Mouse (Mus musculus) lung, postnatal 0 days (tissue): ENCODE data around the gene Sema7a. TPM values are rescaled to one million over a fixed set of nuclear protein-coding genes. Genes with fewer than 3 reads are reported as not detected.

ENCODE experiments used
- ATAC-seq: fragments of 200-750 bp; cut with Nextera tagmentation; 2 replicates; pipeline ENCODE4 v1.8.0; 2017; ENCODE audit warnings: moderate library complexity
- DNase-seq: peaks from one replicate; pipeline ENCODE4 v3.0.0-alpha.2; 2016; ENCODE audit warnings: low spot score
- H3K27ac ChIP-seq: fragments of 300-500 bp; sonication (generic); 2 replicates; pipeline ENCODE4 v1.5.1; 2014; ENCODE audit warnings: antibody characterized with exemption, mild to moderate bottlenecking, low read length, mixed read lengths
- H3K27me3 ChIP-seq: fragments of 300-500 bp; sonication (generic); replicated peaks from 2 replicates; pipeline ENCODE4 v1.6.1; 2014; ENCODE audit warnings: low read length, mixed read lengths; ENCODE audit not compliant: insufficient read depth
- H3K36me3 ChIP-seq: fragments of 300-500 bp; sonication (generic); 2 replicates; pipeline ENCODE4 v1.6.1; 2014; ENCODE audit warnings: low read length, mixed read lengths; ENCODE audit not compliant: insufficient read depth
- H3K4me1 ChIP-seq: fragments of 300-500 bp; sonication (generic); 2 replicates; pipeline ENCODE4 v1.6.1; 2014; ENCODE audit warnings: antibody characterized with exemption, low read depth, low read length, mixed read lengths; ENCODE audit not compliant: insufficient read depth
- H3K4me2 ChIP-seq: fragments of 300-500 bp; sonication (generic); replicated peaks from 2 replicates; pipeline ENCODE4 v1.6.1; 2014; ENCODE audit warnings: low read depth, mild to moderate bottlenecking, low read length, moderate library complexity, mixed read lengths
- H3K4me3 ChIP-seq: fragments of 300-500 bp; sonication (generic); 2 replicates; pipeline ENCODE4 v1.5.1; 2014; ENCODE audit warnings: low read depth, low read length
- H3K9ac ChIP-seq: fragments of 300-500 bp; sonication (generic); replicated peaks from 2 replicates; pipeline ENCODE4 v1.6.1; 2014; ENCODE audit warnings: low read depth, mild to moderate bottlenecking
- H3K9me3 ChIP-seq: fragments of 300-500 bp; sonication (generic); 2 replicates; pipeline ENCODE4 v1.6.1; 2016; ENCODE audit warnings: low read length, mixed read lengths
- CTCF ChIP-seq: IDR thresholded peaks from 2 replicates; pipeline ENCODE4 v1.5.1; 2016; ENCODE audit warnings: antibody characterized with exemption, mild to moderate bottlenecking
- EP300 ChIP-seq: IDR thresholded peaks from 2 replicates; pipeline ENCODE4 v1.6.1; 2016; ENCODE audit warnings: antibody characterized with exemption, mild to moderate bottlenecking, control low read depth
- WGBS: fragments of 180-500 bp; shearing (Covaris S2); extraction: QIAGEN DNeasy Blood & Tissue Kit; methylation state at CpG from one replicate; pipeline ENCODE4 v1.1.7; 2014; 5-methylcytosine and 5-hydroxymethylcytosine counted together
- polyA plus RNA-seq: library from polyadenylated mRNA; unstranded; fragments of >200 nt; fragmentation: Nextera tagmentation; extraction: Ambion mirVana; gene quantifications from 2 replicates; pipeline ENCODE4 v1.2.1, GENCODE M21; 2015

Gene Sema7a
- polyA plus RNA-seq, 1 experiment from 2014 or later: 8.4 TPM

DNA sequence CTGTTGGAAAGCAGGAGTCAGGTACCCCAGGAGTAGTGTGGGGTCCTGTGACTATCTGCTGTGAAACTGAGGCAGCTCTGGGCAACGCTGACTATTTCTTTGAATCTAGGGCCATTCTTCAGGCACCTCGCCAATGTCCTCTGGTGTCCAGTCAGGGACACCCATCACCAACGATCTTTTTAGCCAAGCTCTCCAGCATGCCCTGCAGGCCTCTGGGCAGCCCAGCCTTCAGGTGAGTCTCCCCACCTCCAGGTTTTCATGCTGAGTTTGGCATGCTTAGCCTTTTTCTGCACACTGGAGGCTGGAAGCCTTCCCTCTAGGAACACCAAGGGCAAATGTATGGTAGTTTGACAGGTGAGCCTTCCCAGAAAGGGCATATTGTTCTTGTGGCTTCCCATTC is 16.9 kb upstream of the Sema7a start:
- Histone ChIP-seq H3K27me3 (no peaks in the 10 kb centered on the region), H3K4me2 (no peak overlapping the region), H3K9me3 (no peaks in the 10 kb centered on the region), H3K4me1 (no peaks in the 10 kb centered on the region), H3K36me3 (peaks cover 40% of the 10 kb centered on the region; the same call in 1 of the 2 replicates), H3K9ac (no peak overlapping the region), H3K4me3 (no peak overlapping the region), H3K27ac (no peak overlapping the region)
- WGBS: 93% methylated on average over 3 of the region's 3 CpGs
- DNase-seq (no peak), ATAC-seq (no peak)
- TF ChIP-seq CTCF (no peak), EP300 (no peak)

- H3K36me3 ChIP-seq: peaks cover 19% of the 10 kb centered on the region
- no peaks in the 10 kb centered on the region for H3K27me3 ChIP-seq
- peak overlapping the region; percentile 79 for H3K27ac ChIP-seq
- DNase-seq: peak; percentile 60
- no peaks in the 10 kb centered on the region; the same call in 1 of the 2 replicates for H3K4me1 ChIP-seq
- no peaks in the 10 kb centered on the region for H3K9me3 ChIP-seq
- no peak overlapping the region for H3K9ac ChIP-seq
- no peak overlapping the region for H3K4me3 ChIP-seq
- H3K4me2 ChIP-seq: no peak overlapping the region
- TF ChIP-seq EP300: peak; percentile 96
- no peak for TF ChIP-seq CTCF
- 50% methylated on average over 5 of the region's 5 CpGs for WGBS
- peak; percentile 84 for ATAC-seq
These were observed 8.6 kb upstream of the Sema7a start for GRCm38 (mm10) chr9:57931166-57931767.

GRCm38 (mm10) chr9:57932253-57932652 is 7.7 kb upstream of the Sema7a start:
- H3K27me3 ChIP-seq: no peaks in the 10 kb centered on the region
- H3K4me3 ChIP-seq: no peak overlapping the region
- H3K9me3 ChIP-seq: no peaks in the 10 kb centered on the region
- H3K36me3 ChIP-seq: peaks cover 15% of the 10 kb centered on the region
- H3K9ac ChIP-seq: no peak overlapping the region
- H3K4me2 ChIP-seq: no peak overlapping the region
- no peak for DNase-seq
- 71% methylated on average over 3 of the region's 3 CpGs for WGBS
- H3K4me1 ChIP-seq: no peaks in the 10 kb centered on the region; the same call in 1 of the 2 replicates
- ATAC-seq: no peak
- H3K27ac ChIP-seq: peak overlapping the region; percentile 73; the same call in 1 of the 2 replicates
- TF ChIP-seq EP300 (no peak), CTCF (no peak)

DNA sequence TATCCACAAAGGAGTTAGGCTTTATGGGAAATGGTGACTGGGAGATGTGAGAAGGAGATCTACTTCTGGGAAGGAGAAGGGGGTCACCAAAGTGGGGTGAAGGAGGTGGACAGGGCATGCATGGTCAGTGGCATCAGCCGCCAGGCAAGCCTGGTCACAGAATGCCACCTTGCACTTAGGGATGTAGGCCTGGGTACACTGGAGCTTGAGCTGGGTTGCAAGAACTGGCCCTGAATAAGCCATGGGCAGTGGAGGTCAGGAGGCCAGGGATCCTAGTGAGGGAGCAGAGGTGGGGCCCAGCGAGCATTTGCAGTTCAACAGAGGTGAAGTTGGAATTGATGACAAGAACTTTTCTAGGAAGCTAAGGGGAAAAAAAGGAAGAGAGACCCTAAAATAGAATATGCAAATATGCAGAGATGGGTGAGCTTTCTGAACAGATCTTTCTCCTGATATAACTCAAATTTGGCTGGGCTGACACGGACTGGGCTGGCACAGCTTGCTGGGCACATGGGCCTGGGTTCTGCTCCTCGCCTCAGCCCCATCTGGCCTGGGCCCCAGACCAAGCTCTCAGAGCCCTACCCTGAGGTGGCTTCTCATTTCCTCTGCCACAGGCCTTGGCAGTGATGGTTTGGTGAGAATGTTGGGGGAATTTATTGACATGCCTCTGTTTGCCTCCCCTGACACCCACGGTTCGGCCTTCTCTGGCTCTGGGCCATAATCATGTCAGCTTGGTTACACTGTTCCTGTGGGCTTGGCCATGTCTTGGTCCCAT is 6.9 kb upstream of the Sema7a start:
- no peaks in the 10 kb centered on the region for H3K27me3 ChIP-seq
- 0 out of 2 replicates have a peak overlapping the region, but pooled peaks have one; percentile 73 for H3K27ac ChIP-seq
- WGBS: 54% methylated on average over 6 of the region's 6 CpGs
- no peak overlapping the region for H3K9ac ChIP-seq
- peaks cover 15% of the 10 kb centered on the region for H3K36me3 ChIP-seq
- H3K4me1 ChIP-seq: no peaks in the 10 kb centered on the region; the same call in 1 of the 2 replicates
- ATAC-seq (no peak), DNase-seq (no peak)
- TF ChIP-seq EP300 (no peak), CTCF (no peak)
- H3K4me2 ChIP-seq: no peak overlapping the region
- no peak overlapping the region for H3K4me3 ChIP-seq
- no peaks in the 10 kb centered on the region for H3K9me3 ChIP-seq

GRCm38 (mm10) chr9:57935683-57936437 is 4.1 kb upstream of the Sema7a start:
- ATAC-seq: peak; percentile 47; the same call in 1 of the 2 replicates
- H3K9me3 ChIP-seq: no peaks in the 10 kb centered on the region

GRCm38 (mm10) chr9:57937171-57937570 is 2.7 kb upstream of the Sema7a start:
- TF ChIP-seq EP300 (no peak), CTCF (no peak)
- no peak for ATAC-seq
- no peak overlapping the region for H3K27ac ChIP-seq

More at GRCm38 (mm10) chr9:57935683-57936437, 4.1 kb upstream of the Sema7a start:
- no peak overlapping the region for H3K4me2 ChIP-seq
- no peak overlapping the region for H3K4me3 ChIP-seq
- WGBS: 31% methylated on average over 6 of the region's 6 CpGs
- no peak overlapping the region for H3K9ac ChIP-seq
- TF ChIP-seq EP300 (no peak), CTCF (peak; percentile 93)
- H3K27ac ChIP-seq: no peak overlapping the region
- DNase-seq: peak; percentile 92
- 0 out of 2 replicates have a peak, but pooled peaks cover 2% of the 10 kb centered on the region for H3K36me3 ChIP-seq
- no peaks in the 10 kb centered on the region; the same call in 1 of the 2 replicates for H3K4me1 ChIP-seq
- H3K27me3 ChIP-seq: no peaks in the 10 kb centered on the region

More at GRCm38 (mm10) chr9:57937171-57937570, 2.7 kb upstream of the Sema7a start:
- Histone ChIP-seq H3K4me1 (no peaks in the 10 kb centered on the region), H3K4me2 (no peak overlapping the region), H3K27me3 (peaks cover 11% of the 10 kb centered on the region; the same call in 1 of the 2 replicates), H3K4me3 (no peak overlapping the region), H3K36me3 (no peaks in the 10 kb centered on the region), H3K9ac (no peak overlapping the region), H3K9me3 (no peaks in the 10 kb centered on the region)
- DNase-seq: no peak
- 75% methylated on average over 4 of the region's 4 CpGs for WGBS
